Mouse (Mus musculus) G1E (cell line): ENCODE data around the gene Hk2. TPM values are rescaled to one million over a fixed set of nuclear protein-coding genes. Genes with fewer than 3 reads are reported as not detected.

Experiments used
- ATAC-seq: 2 replicates; pipeline ENCODE4 v1.8.0; 2016; ENCODE audit warnings: mild to moderate bottlenecking; ENCODE audit not compliant: insufficient number of reproducible peaks, poor library complexity, low FRiP score, severe bottlenecking; ENCODE audit errors: extremely low read depth
- DNase-seq: peaks from one replicate; pipeline ENCODE4 v3.0.0; 2012; ENCODE audit warnings: low spot score
- H3K27me3 ChIP-seq: 2 replicates; pipeline ENCODE4 v1.6.1; 2012; ENCODE audit warnings: mild to moderate bottlenecking, low read length, inconsistent platforms; ENCODE audit not compliant: insufficient read depth
- H3K36me3 ChIP-seq: replicated peaks from 2 replicates; pipeline ENCODE3; 2012; ENCODE audit warnings: mild to moderate bottlenecking, inconsistent platforms
- H3K4me1 ChIP-seq: 2 replicates; pipeline ENCODE4 v1.6.1; 2012; ENCODE audit warnings: low read depth, low read length, inconsistent platforms, mixed read lengths; ENCODE audit not compliant: insufficient read depth
- H3K4me3 ChIP-seq: 2 replicates; pipeline ENCODE4 v1.5.1; 2012; ENCODE audit warnings: low read depth, mild to moderate bottlenecking, inconsistent platforms, low read length, moderate library complexity, mixed read lengths
- H3K9me3 ChIP-seq: replicated peaks from 2 replicates; pipeline ENCODE4 v1.6.1; 2012; ENCODE audit warnings: inconsistent platforms
- CTCF ChIP-seq: IDR thresholded peaks from 2 replicates; pipeline ENCODE4 v1.5.1; 2012; ENCODE audit warnings: low read depth, low read length, inconsistent platforms, mixed read lengths
- GATA1 ChIP-seq: IDR thresholded peaks from 2 replicates; pipeline ENCODE4 v1.6.1; 2012; ENCODE audit warnings: borderline replicate concordance, low read length, inconsistent platforms, mixed read lengths
- GATA2 ChIP-seq: IDR thresholded peaks from 2 replicates; pipeline ENCODE4 v1.6.1; 2012; ENCODE audit warnings: low read depth, low read length, inconsistent platforms, borderline replicate concordance
- POLR2AphosphoS5 ChIP-seq: IDR thresholded peaks from 2 replicates; pipeline ENCODE4 v1.6.1; 2012; ENCODE audit warnings: low read depth, low read length, inconsistent platforms; ENCODE audit not compliant: insufficient replicate concordance
- TAL1 ChIP-seq: conservative IDR thresholded peaks from 2 replicates; pipeline ENCODE4 v1.6.1; 2012; ENCODE audit warnings: low read depth, low read length, inconsistent platforms, mixed read lengths
- polyA plus RNA-seq: library from polyadenylated mRNA; stranded (reverse); fragments of >175 nt; gene quantifications from 2 replicates; pipeline ENCODE4 v1.2.3, GENCODE M21; 2012
- total RNA-seq, 2 experiments: library from RNA; stranded (forward) in 1 of 2; stranded (reverse) in 1 of 2; fragments of 200-1000 nt in 1 of 2; fragments of >200 nt in 1 of 2; fragmentation: Nextera tagmentation in 1 of 2; gene quantifications; 2 replicates each; pipeline ENCODE4 v1.2.3; 2014 to 2017

Hk2 gene
- total and polyA plus RNA-seq, 3 experiments, result 8.2 to 90.2 (median 52.4) TPM

GRCm38 (mm10) chr6:82756799-82757210, 17.4 kb downstream of the Hk2 start:
- TF ChIP-seq POLR2AphosphoS5 (no peak), GATA2 (no peak), TAL1 (no peak), GATA1 (no peak), CTCF (no peak)
- Histone ChIP-seq H3K27me3 (no peaks in the 10 kb centered on the region), H3K36me3 (peaks cover 94% of the 10 kb centered on the region), H3K4me1 (peaks cover 82% of the 10 kb centered on the region), H3K9me3 (no peaks in the 10 kb centered on the region), H3K4me3 (no peak overlapping the region)
- peak; percentile 52 for ATAC-seq
- peak; percentile 43 for DNase-seq

DNA sequence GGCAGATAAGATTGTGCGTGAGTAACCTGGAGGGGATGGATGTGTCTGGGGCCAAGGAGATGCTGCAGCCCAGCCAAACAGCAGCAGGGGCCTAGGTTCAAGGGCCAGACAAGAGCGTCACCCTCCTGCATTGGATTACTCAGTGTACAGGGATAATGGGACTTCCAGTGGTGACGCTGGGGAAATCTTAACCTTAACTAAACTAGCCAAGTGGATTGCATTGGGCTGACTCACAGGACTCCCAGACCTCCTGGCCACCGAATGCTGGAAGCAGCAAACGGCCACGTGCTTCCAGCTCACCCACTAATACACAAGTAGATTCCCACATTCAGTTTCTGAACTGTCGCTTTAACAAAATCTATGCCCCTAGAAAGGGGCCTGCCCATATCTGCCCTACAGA, 18.0 kb downstream of the Hk2 start:
- Histone ChIP-seq H3K4me1 (peaks cover 82% of the 10 kb centered on the region), H3K4me3 (no peak overlapping the region)
- TF ChIP-seq CTCF (no peak), GATA2 (no peak), GATA1 (no peak), TAL1 (no peak), POLR2AphosphoS5 (no peak)

GRCm38 (mm10) chr6:82755338-82755737, 18.9 kb downstream of the Hk2 start:
- ATAC-seq (no peak), DNase-seq (no peak)
- Histone ChIP-seq H3K27me3 (no peaks in the 10 kb centered on the region), H3K36me3 (peaks cover 98% of the 10 kb centered on the region), H3K9me3 (no peaks in the 10 kb centered on the region), H3K4me3 (no peak overlapping the region), H3K4me1 (peaks cover 78% of the 10 kb centered on the region)
- TF ChIP-seq POLR2AphosphoS5, result no peak
- TF ChIP-seq CTCF, result peak; percentile 84

More for the DNA sequence above, 18.0 kb downstream of the Hk2 start:
- H3K9me3 ChIP-seq, result no peaks in the 10 kb centered on the region
- DNase-seq, result no peak
- H3K27me3 ChIP-seq, result no peaks in the 10 kb centered on the region
- no peak for ATAC-seq
- peaks cover 94% of the 10 kb centered on the region for H3K36me3 ChIP-seq

DNA sequence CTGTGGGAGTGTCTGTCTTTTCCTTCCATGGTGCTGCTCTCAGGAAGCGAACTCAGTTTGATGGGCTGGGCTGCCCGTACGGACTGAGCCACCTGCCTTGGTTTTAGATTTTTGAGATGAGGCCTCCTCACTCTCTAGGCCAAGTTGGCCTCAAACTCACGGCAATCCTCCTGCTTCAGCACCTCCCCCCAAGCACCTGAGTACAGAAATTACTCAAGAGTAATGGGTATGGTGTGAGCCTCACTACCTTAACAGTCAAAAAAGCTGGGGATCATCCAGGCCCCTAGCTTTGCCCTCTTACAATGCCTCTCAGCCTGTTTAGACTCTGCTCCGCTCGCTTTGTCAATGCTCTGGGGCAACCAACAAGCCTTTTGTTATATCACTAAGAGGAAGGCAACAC, 19.5 kb downstream of the Hk2 start:
- Histone ChIP-seq H3K36me3 (peaks cover 98% of the 10 kb centered on the region), H3K27me3 (no peaks in the 10 kb centered on the region), H3K4me3 (no peak overlapping the region), H3K9me3 (no peaks in the 10 kb centered on the region), H3K4me1 (peaks cover 78% of the 10 kb centered on the region)
- TF ChIP-seq GATA1 (no peak), CTCF (no peak), POLR2AphosphoS5 (no peak), TAL1 (no peak), GATA2 (no peak)
- ATAC-seq, result no peak
- no peak for DNase-seq

GRCm38 (mm10) chr6:82753638-82754361, 20.5 kb downstream of the Hk2 start:
- DNase-seq, result peak; percentile 45
- H3K36me3 ChIP-seq, result peaks cover 98% of the 10 kb centered on the region

GRCm38 (mm10) chr6:82753061-82753460, 21.2 kb downstream of the Hk2 start:
- Histone ChIP-seq H3K27me3 (no peaks in the 10 kb centered on the region), H3K36me3 (peaks cover 98% of the 10 kb centered on the region), H3K9me3 (no peaks in the 10 kb centered on the region), H3K4me3 (no peak overlapping the region), H3K4me1 (peaks cover 71% of the 10 kb centered on the region)
- DNase-seq (no peak), ATAC-seq (no peak)
- no peak for TF ChIP-seq TAL1
- no peak for TF ChIP-seq GATA1
- no peak for TF ChIP-seq GATA2
- no peak for TF ChIP-seq POLR2AphosphoS5
- TF ChIP-seq CTCF, result no peak

More at GRCm38 (mm10) chr6:82753638-82754361, 20.5 kb downstream of the Hk2 start:
- no peaks in the 10 kb centered on the region for H3K27me3 ChIP-seq
- no peaks in the 10 kb centered on the region for H3K9me3 ChIP-seq
- TF ChIP-seq GATA2 (no peak), GATA1 (no peak), POLR2AphosphoS5 (no peak), TAL1 (no peak), CTCF (no peak)
- H3K4me3 ChIP-seq, result no peak overlapping the region
- peak; percentile 55; the same call in 1 of the 2 replicates for ATAC-seq
- H3K4me1 ChIP-seq, result peaks cover 78% of the 10 kb centered on the region
